Mouse (Mus musculus) CH12.LX (cell line): ENCODE measurements at regions not wholly inside any gene's neighbourhood (a gene's known extent, or its start where the extent isn't known, plus 50 kb on each side); places are given as distances from the start of the nearest gene placed in this dataset.
"Not testable (repeated sequence)": the region's sequence is repeated elsewhere in the genome, so short reads cannot be mapped to it uniquely, and the experiment has no call there.

ENCODE experiments used
- DNase-seq: peaks from one replicate; pipeline ENCODE4 v3.0.0-alpha.2; 2013; ENCODE audit errors: extremely low read depth
- H3K27ac ChIP-seq: 2 replicates; pipeline ENCODE4 v1.5.1; 2012; ENCODE audit warnings: low read depth, mild to moderate bottlenecking, control low read depth, moderate library complexity; ENCODE audit not compliant: insufficient read depth
- H3K27me3 ChIP-seq: replicated peaks from 2 replicates; pipeline ENCODE3; 2012; ENCODE audit warnings: inconsistent platforms
- H3K36me3 ChIP-seq, 2 experiments: replicated peaks in 1 of 2; 2 replicates each; pipeline versions ENCODE3 to v1.6.1; 2012; ENCODE audit warnings: inconsistent platforms in 1 of 2, low read length in 1 of 2, mild to moderate bottlenecking in 1 of 2, mixed read lengths in 1 of 2, moderate library complexity in 1 of 2; ENCODE audit not compliant: control insufficient read depth in 1 of 2, insufficient read depth in 1 of 2
- H3K4me1 ChIP-seq, 2 experiments: 2 replicates each; pipeline ENCODE4 v1.6.1; 2012; ENCODE audit warnings: inconsistent platforms in 1 of 2, moderate library complexity in 1 of 2; ENCODE audit not compliant: insufficient read depth in 2 of 2, control insufficient read depth in 1 of 2
- H3K4me2 ChIP-seq: 2 replicates; pipeline ENCODE4 v1.6.1; 2012; ENCODE audit warnings: low read depth, mild to moderate bottlenecking, control low read depth; ENCODE audit not compliant: poor library complexity, insufficient read depth, severe bottlenecking
- H3K4me3 ChIP-seq, 3 experiments: fragments of 150-350 bp in 1 of 3; sonication (generic) in 1 of 3; replicated peaks in 1 of 3; 2 replicates each; pipeline versions ENCODE3 to v1.5.1; 2011 to 2012; ENCODE audit warnings: low read depth in 2 of 3, low read length in 2 of 3, mild to moderate bottlenecking in 2 of 3, moderate library complexity in 2 of 3, control low read depth in 1 of 3, improper control_type of control experiment in 1 of 3, inconsistent platforms in 1 of 3, mixed read lengths in 1 of 3; ENCODE audit not compliant: poor library complexity in 1 of 3
- H3K79me2 ChIP-seq: replicated peaks from 2 replicates; pipeline ENCODE4 v1.6.1; 2012; ENCODE audit warnings: mild to moderate bottlenecking, moderate library complexity; ENCODE audit not compliant: control insufficient read depth, poor library complexity, insufficient read depth, severe bottlenecking; ENCODE audit errors: extremely low read depth
- H3K9ac ChIP-seq: 2 replicates; pipeline ENCODE4 v1.6.1; 2012; ENCODE audit warnings: low read depth, mild to moderate bottlenecking, control low read depth, moderate library complexity; ENCODE audit not compliant: insufficient read depth
- H3K9me3 ChIP-seq: replicated peaks from 2 replicates; pipeline ENCODE3; 2012; ENCODE audit warnings: low read length, inconsistent platforms, mixed read lengths
- CHD1 ChIP-seq: IDR thresholded peaks from 2 replicates; pipeline ENCODE4 v1.6.1; 2012; ENCODE audit warnings: low read depth, low read length, improper control_type of control experiment, inconsistent platforms
- CTCF ChIP-seq, 2 experiments: IDR thresholded peaks in 1 of 2; conservative IDR thresholded peaks in 1 of 2; 2 replicates each; pipeline ENCODE4 v1.5.1; 2011 to 2012; ENCODE audit warnings: low read depth in 2 of 2, low read length in 2 of 2, improper control_type of control experiment in 1 of 2, inconsistent platforms in 1 of 2, mild to moderate bottlenecking in 1 of 2, moderate library complexity in 1 of 2
- ETS1 ChIP-seq: conservative IDR thresholded peaks from 2 replicates; pipeline ENCODE4 v1.6.1; 2012; ENCODE audit warnings: low read depth, mild to moderate bottlenecking, inconsistent platforms, low read length, improper control_type of control experiment, moderate library complexity
- IRF4 ChIP-seq: IDR thresholded peaks from 2 replicates; pipeline ENCODE4 v1.6.1; 2014; ENCODE audit warnings: low read depth, mild to moderate bottlenecking, inconsistent platforms, low read length, improper control_type of control experiment
- JUN ChIP-seq: IDR thresholded peaks from 2 replicates; pipeline ENCODE4 v1.6.1; 2011; ENCODE audit warnings: low read depth, mild to moderate bottlenecking, low read length, improper control_type of control experiment, moderate library complexity; ENCODE audit not compliant: insufficient read depth
- MAFK ChIP-seq: IDR thresholded peaks from 2 replicates; pipeline ENCODE4 v1.6.1; 2011; ENCODE audit warnings: low read length, improper control_type of control experiment; ENCODE audit not compliant: insufficient replicate concordance
- NELFE ChIP-seq: IDR thresholded peaks from 2 replicates; pipeline ENCODE4 v1.6.1; 2011; ENCODE audit warnings: low read depth, low read length, improper control_type of control experiment
- POLR2A ChIP-seq: IDR thresholded peaks from 2 replicates; pipeline ENCODE4 v1.6.1; 2011; ENCODE audit warnings: low read depth, mild to moderate bottlenecking, improper control_type of control experiment, low read length
- RAD21 ChIP-seq: IDR thresholded peaks from 2 replicates; pipeline ENCODE4 v1.6.1; 2011; ENCODE audit warnings: low read depth, mild to moderate bottlenecking, low read length, improper control_type of control experiment, moderate library complexity
- SIN3A ChIP-seq: IDR thresholded peaks from 2 replicates; pipeline ENCODE4 v1.6.1; 2012; ENCODE audit warnings: low read length, improper control_type of control experiment, inconsistent platforms
- SMC3 ChIP-seq: IDR thresholded peaks from 2 replicates; pipeline ENCODE4 v1.6.1; 2011; ENCODE audit warnings: low read depth, low read length, improper control_type of control experiment
- ZC3H11A ChIP-seq: IDR thresholded peaks from 2 replicates; pipeline ENCODE4 v1.6.1; 2012; ENCODE audit warnings: low read depth, mild to moderate bottlenecking, inconsistent platforms, low read length, improper control_type of control experiment
- ZKSCAN1 ChIP-seq: IDR thresholded peaks from 2 replicates; pipeline ENCODE4 v1.6.1; 2012; ENCODE audit warnings: low read depth, inconsistent platforms, low read length, improper control_type of control experiment, borderline replicate concordance
- dilution Hi-C: fragments of 300-500 bp; cut with MboI; formaldehyde crosslinking; loops from 2 replicates; pipeline ENCODE4 v1.14.3; 2020; ENCODE audit warnings: low sequenced_read_pairs; ENCODE audit not compliant: extremely low pct_unique_long_range_greater_than_20kb, extremely low pct_ligation_motif_present
- in situ Hi-C: fragments of 300-500 bp; cut with MboI; formaldehyde crosslinking; loops from 3 replicates; pipeline ENCODE4 v1.14.3; 2019; ENCODE audit warnings: low sequenced_read_pairs, low pct_ligation_motif_present, low pct_unique_long_range_greater_than_20kb, mixed read lengths

DNA sequence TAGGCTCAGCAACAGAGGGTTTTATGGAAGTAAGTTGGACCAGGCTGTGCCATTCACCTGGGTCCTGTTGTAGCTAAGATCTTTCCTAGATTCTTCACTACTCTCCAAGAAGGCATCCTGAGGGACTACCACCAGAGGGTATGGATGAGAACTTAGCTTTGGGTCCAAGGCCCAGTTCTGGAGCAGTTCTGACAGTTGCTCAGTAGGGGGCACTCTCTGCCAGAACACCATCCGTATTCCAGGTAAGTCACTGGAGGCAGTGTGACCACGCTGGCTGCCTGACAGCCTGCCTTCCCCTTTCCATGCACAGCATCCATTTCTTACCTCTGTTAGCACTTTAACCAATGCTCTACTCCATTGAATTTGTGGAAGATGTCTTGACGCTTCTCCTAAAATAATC lies 533.2 kb downstream of the Zfp704 start:
- no peaks in the 10 kb centered on the region for H3K9me3 ChIP-seq
- H3K4me1 ChIP-seq, result no peaks in the 10 kb centered on the region
- dilution Hi-C loops, result no loop called here
- no peaks in the 10 kb centered on the region for H3K36me3 ChIP-seq
- peak; percentile 73 for DNase-seq
- no peak overlapping the region for H3K4me2 ChIP-seq
- no peak overlapping the region for H3K9ac ChIP-seq
- no peaks in the 10 kb centered on the region for H3K79me2 ChIP-seq
- no peak overlapping the region for H3K27ac ChIP-seq
- in situ Hi-C loops, result loop anchor here (25.0 kb wide), 1 partner anchor 386 kb away; no protein-coding TSS in a partner anchor
- peak; percentile 97 for TF ChIP-seq RAD21
- peak; percentile 95 for TF ChIP-seq SMC3
- TF ChIP-seq SIN3A, result no peak
- TF ChIP-seq POLR2A, result no peak
- TF ChIP-seq JUN, result no peak
- TF ChIP-seq NELFE, result peak; percentile 29; the same call in 1 of the 2 replicates
- no peak for TF ChIP-seq CHD1
- TF ChIP-seq IRF4, result peak; percentile 15; the same call in 1 of the 2 replicates
- TF ChIP-seq CTCF (conservative IDR thresholded peaks at IDR 0.05 in 1 of 2, IDR thresholded peaks at IDR 0.05 in 1 of 2; ENCODE audit: low read depth in 2 of 2, low read length in 2 of 2), result peak; percentile 86 to 97
- peak; percentile 71 for TF ChIP-seq ZC3H11A
- H3K4me3 ChIP-seq, result no peak overlapping the region
- H3K27me3 ChIP-seq, result no peaks in the 10 kb centered on the region

DNA sequence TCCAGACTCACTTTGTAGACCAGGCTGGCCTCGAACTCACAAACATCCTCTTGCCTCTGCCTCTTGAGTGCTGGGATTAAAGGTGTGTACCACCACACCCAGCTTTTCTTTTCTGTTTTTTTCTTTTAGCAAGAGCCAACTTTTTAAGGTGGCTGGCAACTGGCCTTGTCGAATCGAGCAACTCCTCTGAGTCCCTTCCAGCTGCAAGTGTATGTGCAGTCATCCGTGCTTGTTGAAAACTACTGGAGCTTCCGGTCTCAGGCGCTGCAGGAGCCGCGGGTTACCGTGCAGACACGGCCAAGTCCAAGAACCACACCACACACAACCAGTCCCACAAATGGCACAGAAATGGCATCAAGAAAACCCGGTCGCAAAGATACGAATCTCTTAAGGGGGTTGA lies 537.4 kb downstream of the Zfp704 start:
- DNase-seq, H3K9ac ChIP-seq, H3K79me2 ChIP-seq, H3K27me3 ChIP-seq, H3K27ac ChIP-seq, dilution Hi-C loops, H3K4me3 ChIP-seq, H3K36me3 ChIP-seq, H3K9me3 ChIP-seq, H3K4me1 ChIP-seq, H3K4me2 ChIP-seq: not testable (repeated sequence)
- in situ Hi-C loops, result loop anchor here (25.0 kb wide), 1 partner anchor 485 kb away; no protein-coding TSS in a partner anchor

DNA sequence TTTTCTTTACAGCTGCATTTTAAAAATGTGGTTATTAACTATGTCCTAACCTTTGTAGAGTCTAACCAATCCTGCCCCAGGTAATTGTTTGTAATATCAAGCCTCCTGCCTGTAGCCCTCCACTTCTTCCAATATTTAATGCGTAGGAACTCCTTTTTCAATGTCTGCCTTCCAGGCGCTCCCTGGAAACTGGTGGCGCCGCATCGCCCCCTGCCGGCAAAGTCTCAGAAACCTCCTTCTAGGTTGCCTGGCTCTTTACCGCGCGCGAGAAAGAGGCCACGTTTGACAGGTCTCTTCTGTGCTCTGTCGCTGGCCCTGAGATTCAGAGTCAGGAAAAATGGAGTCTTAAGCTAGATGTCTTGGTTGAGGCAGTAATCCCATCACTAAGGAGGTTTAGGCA lies 542.8 kb downstream of the Zfp704 start:
- in situ Hi-C loops (loop anchor here (25.0 kb wide), 1 partner anchor 480 kb away; no protein-coding TSS in a partner anchor), dilution Hi-C loops (no loop called here)
- DNase-seq, result peak; percentile 62
- no peak overlapping the region for H3K9ac ChIP-seq
- H3K27me3 ChIP-seq, result no peaks in the 10 kb centered on the region
- peak overlapping the region; percentile 74 for H3K4me2 ChIP-seq
- H3K4me3 ChIP-seq, result no peak overlapping the region
- H3K36me3 ChIP-seq, result no peaks in the 10 kb centered on the region
- TF ChIP-seq RAD21 (peak; percentile 75), CTCF (conservative IDR thresholded peaks at IDR 0.05 in 1 of 2, IDR thresholded peaks at IDR 0.05 in 1 of 2; ENCODE audit: low read depth in 2 of 2, low read length in 2 of 2) (peak; percentile 14 to 85; a peak in 2 of 4 replicates), ZKSCAN1 (no peak), SMC3 (peak; percentile 91), ETS1 (no peak), MAFK (no peak), ZC3H11A (peak; percentile 61)
- H3K27ac ChIP-seq, result no peak overlapping the region
- H3K4me1 ChIP-seq, result peaks cover 2 to 5% of the 10 kb centered on the region in 2 experiments; a peak in 2 of 4 replicates
- H3K79me2 ChIP-seq, result no peaks in the 10 kb centered on the region
- no peaks in the 10 kb centered on the region for H3K9me3 ChIP-seq
